Mouse (Mus musculus): ENCODE measurements around the gene Ptpn7.

DNA sequence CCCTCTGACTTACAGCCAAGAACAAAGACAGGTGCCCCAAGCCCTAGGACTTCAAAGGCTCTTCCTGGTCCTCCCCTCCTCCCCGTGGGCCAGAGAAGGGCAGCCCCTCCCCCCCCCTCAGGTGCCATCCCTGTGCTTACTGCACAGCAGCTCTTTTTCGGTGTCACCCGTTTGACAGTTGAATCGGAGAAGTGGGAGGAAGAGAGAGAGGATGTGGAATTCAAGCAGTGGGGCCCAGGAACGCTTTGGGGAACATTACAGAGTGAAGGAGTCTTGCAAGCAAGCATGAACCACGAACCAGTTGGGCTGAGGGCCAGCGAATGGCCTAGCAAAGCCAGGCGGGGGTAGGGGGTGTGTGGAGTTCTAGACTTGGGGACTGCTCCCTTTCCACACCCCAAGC is 940 bp upstream of the Ptpn7 start:
- TF ChIP-seq CTCF (IDR thresholded peaks at IDR 0.05; ENCODE audit: low read depth) (no peak), EP300 (IDR thresholded peaks at IDR 0.05; ENCODE audit: low read depth) (no peak)
